Mouse (Mus musculus) kidney, adult 2 months (tissue): ENCODE measurements around the gene Slc5a12. TPM values are rescaled to one million over a fixed set of nuclear protein-coding genes. Genes with fewer than 3 reads are reported as not detected.

Experiments
- DNase-seq: peaks from one replicate; pipeline ENCODE4 v3.0.0; 2021
- H3K27ac ChIP-seq: fragments of 200-500 bp; 2 replicates; pipeline ENCODE4 v1.5.1; 2012; ENCODE audit warnings: low read depth, low read length, control low read depth, inconsistent platforms; ENCODE audit not compliant: insufficient read depth
- H3K27me3 ChIP-seq: fragments of 200-500 bp; replicated peaks from 2 replicates; pipeline ENCODE4 v1.6.1; 2012; ENCODE audit warnings: mild to moderate bottlenecking, moderate library complexity, low read length, inconsistent platforms; ENCODE audit not compliant: control insufficient read depth, insufficient read depth
- H3K36me3 ChIP-seq: fragments of 200-500 bp; 2 replicates; pipeline ENCODE4 v1.6.1; 2012; ENCODE audit warnings: mild to moderate bottlenecking, moderate library complexity, low read length, inconsistent platforms; ENCODE audit not compliant: control insufficient read depth, insufficient read depth
- H3K4me1 ChIP-seq: fragments of 200-500 bp; 2 replicates; pipeline ENCODE4 v1.6.1; 2011; ENCODE audit warnings: low read length; ENCODE audit not compliant: control insufficient read depth, insufficient read depth
- H3K4me3 ChIP-seq: fragments of 200-500 bp; 2 replicates; pipeline ENCODE4 v1.5.1; 2011; ENCODE audit warnings: mild to moderate bottlenecking, low read depth, low read length, control low read depth; ENCODE audit not compliant: insufficient read depth
- CTCF ChIP-seq: fragments of 200-500 bp; conservative IDR thresholded peaks from 2 replicates; pipeline ENCODE4 v1.5.1; 2011; ENCODE audit warnings: low read depth, mild to moderate bottlenecking, control low read depth, low read length, moderate library complexity, mixed read lengths; ENCODE audit not compliant: insufficient read depth, insufficient read length
- POLR2A ChIP-seq: fragments of 200-500 bp; IDR thresholded peaks from one replicate; pipeline ENCODE4 v1.6.1; 2011; ENCODE audit warnings: low read depth, low read length, control low read depth
- WGBS: fragments of 180-500 bp; shearing (Covaris S2); methylation state at CpG from one replicate; pipeline ENCODE4 v1.1.7; 2018; 5-methylcytosine and 5-hydroxymethylcytosine counted together
- polyA plus RNA-seq: library from polyadenylated mRNA; depleted of rRNA; stranded (reverse); fragments of >200 nt; gene quantifications from 2 replicates; pipeline ENCODE4 v1.2.3, GENCODE M21; 2012; rRNA removed

The Slc5a12 gene
- polyA plus RNA-seq, 1 experiment: 239 TPM

GRCm38 (mm10) chr2:110644358-110644757 is 47.3 kb downstream of the Slc5a12 start:
- no peak for TF ChIP-seq POLR2A
- TF ChIP-seq CTCF: no peak
- no peak for DNase-seq
- Histone ChIP-seq H3K4me1 (no peaks in the 10 kb centered on the region), H3K4me3 (no peak overlapping the region), H3K27ac (no peak overlapping the region), H3K27me3 (no peaks in the 10 kb centered on the region), H3K36me3 (peaks cover 5% of the 10 kb centered on the region)
- 60% methylated on average over 1 of the region's 1 CpGs for WGBS

GRCm38 (mm10) chr2:110644846-110645245 is 47.7 kb downstream of the Slc5a12 start:
- Histone ChIP-seq H3K4me3 (no peak overlapping the region), H3K4me1 (no peaks in the 10 kb centered on the region), H3K27me3 (no peaks in the 10 kb centered on the region), H3K36me3 (peaks cover 5% of the 10 kb centered on the region), H3K27ac (no peak overlapping the region)
- DNase-seq: peak; percentile 19
- TF ChIP-seq CTCF (no peak), POLR2A (no peak)

GRCm38 (mm10) chr2:110663329-110663728 is 66.2 kb downstream of the Slc5a12 start:
- peak; percentile 38 for DNase-seq
- H3K4me3 ChIP-seq: no peak overlapping the region
- no peaks in the 10 kb centered on the region for H3K4me1 ChIP-seq
- TF ChIP-seq CTCF: no peak
- TF ChIP-seq POLR2A: no peak
- no peaks in the 10 kb centered on the region for H3K27me3 ChIP-seq
- H3K36me3 ChIP-seq: no peaks in the 10 kb centered on the region
- WGBS: 49% methylated on average over 4 of the region's 4 CpGs
- H3K27ac ChIP-seq: no peak overlapping the region

- TF ChIP-seq CTCF: no peak
- TF ChIP-seq POLR2A: no peak
Observed at GRCm38 (mm10) chr2:110671071-110671624, 74.0 kb downstream of the Slc5a12 start.

More at GRCm38 (mm10) chr2:110671071-110671624, 74.0 kb downstream of the Slc5a12 start:
- H3K4me1 ChIP-seq: no peaks in the 10 kb centered on the region
- WGBS: 86% methylated on average over 2 of the region's 2 CpGs
- no peak overlapping the region for H3K27ac ChIP-seq
- no peak for DNase-seq
- no peaks in the 10 kb centered on the region for H3K27me3 ChIP-seq
- no peak overlapping the region for H3K4me3 ChIP-seq
- H3K36me3 ChIP-seq: no peaks in the 10 kb centered on the region

Other genes with a start within 250 kb of the Slc5a12 start
- gene Fibin, start 234.1 kb upstream of the Slc5a12 start, polyA plus RNA-seq: 1.6 and 2.2 TPM in 2 replicates
- 0.03 TPM in 1 of 2 replicates, not detected in the other for gene Muc15, start 124.0 kb downstream of the Slc5a12 start, polyA plus RNA-seq